Mouse (Mus musculus): Measurements from ENCODE around the gene Iffo2.

DNA sequence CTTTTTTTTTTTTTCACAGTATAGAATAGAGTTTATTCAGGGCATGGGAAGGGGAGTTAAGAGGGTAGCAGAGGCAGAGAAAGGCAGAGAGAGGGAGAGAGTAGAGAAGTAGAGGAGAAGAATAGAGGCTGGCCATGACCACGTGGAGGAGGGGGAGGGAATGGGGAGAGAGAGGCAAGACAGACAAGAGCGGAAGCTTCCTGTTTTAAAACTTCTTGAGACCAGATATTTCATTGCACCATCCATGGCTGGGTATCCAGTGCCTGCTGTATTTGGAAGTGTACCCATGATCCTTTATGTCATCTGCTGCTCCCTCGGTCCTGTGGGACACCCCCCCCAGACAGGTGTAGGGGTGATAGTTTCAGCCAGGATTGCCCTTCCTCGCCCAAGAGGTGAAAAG, 78.6 kb downstream of the Iffo2 start:
- TF ChIP-seq CTCF (IDR thresholded peaks at IDR 0.05) (no peak), EP300 (IDR thresholded peaks at IDR 0.05) (no peak)
